Mouse (Mus musculus) limb, embryonic 14.5 days (tissue): ENCODE measurements around the gene Klhl36. TPM values are rescaled to one million over a fixed set of nuclear protein-coding genes. Genes with fewer than 3 reads are reported as not detected.

Experiments
- ATAC-seq: fragments of 200-750 bp; cut with Nextera tagmentation; 2 replicates; pipeline ENCODE4 v1.8.0; 2017; ENCODE audit warnings: low read depth, moderate number of reproducible peaks, moderate TSS enrichment; ENCODE audit not compliant: low FRiP score
- DNase-seq: peaks from one replicate; pipeline ENCODE4 v3.0.0-alpha.2; 2015; ENCODE audit warnings: low spot score
- H3K27ac ChIP-seq: fragments of 300-500 bp; sonication (generic); replicated peaks from 2 replicates; pipeline ENCODE4 v1.5.1; 2014; ENCODE audit warnings: low read depth, mild to moderate bottlenecking, low read length, moderate library complexity, mixed read lengths
- H3K27me3 ChIP-seq: fragments of 300-500 bp; sonication (generic); 2 replicates; pipeline ENCODE4 v1.6.1; 2014; ENCODE audit warnings: low read length, mixed read lengths; ENCODE audit not compliant: control insufficient read depth, insufficient read depth
- H3K36me3 ChIP-seq: fragments of 300-500 bp; sonication (generic); 2 replicates; pipeline ENCODE4 v1.6.1; 2014; ENCODE audit warnings: mild to moderate bottlenecking, low read length, moderate library complexity, mixed read lengths; ENCODE audit not compliant: control insufficient read depth, insufficient read depth
- H3K4me1 ChIP-seq: fragments of 300-500 bp; sonication (generic); 2 replicates; pipeline ENCODE4 v1.6.1; 2014; ENCODE audit warnings: antibody characterized with exemption, low read length, mixed read lengths; ENCODE audit not compliant: control insufficient read depth, insufficient read depth
- H3K4me2 ChIP-seq: fragments of 300-500 bp; sonication (generic); replicated peaks from 2 replicates; pipeline ENCODE4 v1.6.1; 2014; ENCODE audit warnings: low read depth, mild to moderate bottlenecking, low read length, moderate library complexity; ENCODE audit not compliant: severe bottlenecking
- H3K4me3 ChIP-seq: fragments of 300-500 bp; sonication (generic); replicated peaks from 2 replicates; pipeline ENCODE4 v1.5.1; 2014; ENCODE audit warnings: low read length
- H3K9ac ChIP-seq: fragments of 300-500 bp; sonication (generic); 2 replicates; pipeline ENCODE4 v1.6.1; 2014; ENCODE audit warnings: mild to moderate bottlenecking, low read depth, low read length, moderate library complexity; ENCODE audit not compliant: severe bottlenecking
- H3K9me3 ChIP-seq: fragments of 300-500 bp; sonication (generic); 2 replicates; pipeline ENCODE4 v1.6.1; 2016; ENCODE audit warnings: low read length; ENCODE audit not compliant: control insufficient read depth
- POLR2A ChIP-seq: fragments of 200-500 bp; IDR thresholded peaks from 2 replicates; pipeline ENCODE4 v1.8.0; 2012; ENCODE audit warnings: inconsistent platforms, mild to moderate bottlenecking, moderate library complexity, borderline replicate concordance; ENCODE audit not compliant: insufficient read depth, insufficient read length; ENCODE audit errors: extremely low read depth
- WGBS: fragments of 180-500 bp; shearing (Covaris S2); extraction: QIAGEN DNeasy Blood & Tissue Kit; methylation state at CpG from one replicate; pipeline ENCODE4 v1.1.7; 2014; 5-methylcytosine and 5-hydroxymethylcytosine counted together
- polyA plus RNA-seq, 2 experiments: library from polyadenylated mRNA; depleted of rRNA in 1 of 2; stranded (reverse) in 1 of 2; unstranded in 1 of 2; fragments of >200 nt; fragmentation: Nextera tagmentation in 1 of 2; extraction: Ambion mirVana in 1 of 2; gene quantifications; 2 replicates each; pipeline versions ENCODE4 v1.2.1 to v1.2.3; 2012 to 2014

The Klhl36 gene
- polyA plus RNA-seq, 2 experiments, result 9.1 to 12.1 TPM

- Histone ChIP-seq H3K4me3 (no peak overlapping the region), H3K9ac (no peak overlapping the region), H3K27ac (no peak overlapping the region), H3K9me3 (no peaks in the 10 kb centered on the region), H3K4me1 (no peaks in the 10 kb centered on the region), H3K36me3 (no peaks in the 10 kb centered on the region), H3K27me3 (peaks cover 14% of the 10 kb centered on the region), H3K4me2 (no peak overlapping the region)
- 74% methylated on average over 4 of the region's 4 CpGs for WGBS
- ATAC-seq, result no peak
- TF ChIP-seq POLR2A, result no peak
- DNase-seq, result no peak
Observed at GRCm38 (mm10) chr8:119897069-119897468, 35.0 kb downstream of the Klhl36 start.

DNA sequence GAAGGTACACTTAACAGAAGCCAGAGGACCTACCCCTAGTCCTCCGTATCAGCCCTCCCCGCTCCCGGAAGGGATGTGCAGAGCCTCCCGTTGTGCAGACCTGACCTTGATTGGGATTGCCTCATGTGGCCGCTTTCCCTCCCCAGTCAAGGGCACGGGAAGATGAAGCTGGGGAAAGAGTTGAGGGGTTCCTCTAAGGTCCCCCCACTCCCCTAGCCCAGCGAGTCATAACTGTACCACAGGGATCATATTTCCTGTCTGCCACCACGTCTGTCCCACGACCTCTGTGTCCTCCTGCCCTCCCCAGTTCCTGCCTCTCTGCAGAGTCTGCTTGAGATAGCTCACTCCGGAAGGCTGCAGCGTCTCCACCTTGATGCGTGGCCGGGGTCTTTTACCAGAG, 35.9 kb downstream of the Klhl36 start:
- H3K4me1 ChIP-seq, result no peaks in the 10 kb centered on the region
- no peak overlapping the region for H3K4me2 ChIP-seq
- no peak overlapping the region for H3K4me3 ChIP-seq
- DNase-seq, result no peak
- peaks cover 14% of the 10 kb centered on the region for H3K27me3 ChIP-seq
- no peaks in the 10 kb centered on the region for H3K9me3 ChIP-seq
- TF ChIP-seq POLR2A, result no peak
- ATAC-seq, result no peak
- no peaks in the 10 kb centered on the region for H3K36me3 ChIP-seq
- no peak overlapping the region for H3K27ac ChIP-seq
- 18% methylated on average over 13 of the region's 13 CpGs for WGBS
- no peak overlapping the region for H3K9ac ChIP-seq

- Histone ChIP-seq H3K9ac (no peak overlapping the region), H3K4me1 (no peaks in the 10 kb centered on the region), H3K4me3 (no peak overlapping the region), H3K36me3 (no peaks in the 10 kb centered on the region), H3K9me3 (no peaks in the 10 kb centered on the region), H3K4me2 (no peak overlapping the region), H3K27me3 (peaks cover 14% of the 10 kb centered on the region), H3K27ac (no peak overlapping the region)
- 81% methylated on average over 3 of the region's 3 CpGs for WGBS
- ATAC-seq (no peak), DNase-seq (no peak)
- no peak for TF ChIP-seq POLR2A
Observed at GRCm38 (mm10) chr8:119901349-119901748, 39.3 kb downstream of the Klhl36 start.

DNA sequence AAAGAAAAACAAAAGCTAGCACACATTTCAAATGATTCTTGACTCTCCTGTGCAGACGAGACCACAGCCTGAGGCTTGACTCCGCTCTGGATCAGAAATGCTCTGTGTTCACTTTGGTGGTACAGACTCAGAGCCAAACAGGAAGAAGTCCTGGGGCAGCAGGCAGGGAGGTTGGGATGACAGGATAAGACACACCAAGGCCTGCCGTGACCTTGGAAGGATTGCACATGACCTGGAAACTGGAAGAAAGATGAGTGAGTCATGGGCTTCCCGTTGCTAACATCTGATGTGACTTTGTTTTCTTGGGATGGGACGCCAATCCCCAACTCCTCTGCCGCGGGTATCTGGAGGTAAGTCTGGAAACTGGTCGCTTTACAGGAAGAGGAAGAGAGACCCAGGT, 39.9 kb downstream of the Klhl36 start:
- H3K4me1 ChIP-seq, result no peaks in the 10 kb centered on the region
- DNase-seq, result no peak
- 67% methylated on average over 8 of the region's 8 CpGs for WGBS
- no peak for TF ChIP-seq POLR2A
- H3K4me3 ChIP-seq, result no peak overlapping the region
- H3K27me3 ChIP-seq, result peaks cover 13% of the 10 kb centered on the region
- no peak for ATAC-seq
- H3K9me3 ChIP-seq, result no peaks in the 10 kb centered on the region
- no peak overlapping the region for H3K27ac ChIP-seq
- no peak overlapping the region for H3K4me2 ChIP-seq
- no peak overlapping the region for H3K9ac ChIP-seq
- no peaks in the 10 kb centered on the region for H3K36me3 ChIP-seq

DNA sequence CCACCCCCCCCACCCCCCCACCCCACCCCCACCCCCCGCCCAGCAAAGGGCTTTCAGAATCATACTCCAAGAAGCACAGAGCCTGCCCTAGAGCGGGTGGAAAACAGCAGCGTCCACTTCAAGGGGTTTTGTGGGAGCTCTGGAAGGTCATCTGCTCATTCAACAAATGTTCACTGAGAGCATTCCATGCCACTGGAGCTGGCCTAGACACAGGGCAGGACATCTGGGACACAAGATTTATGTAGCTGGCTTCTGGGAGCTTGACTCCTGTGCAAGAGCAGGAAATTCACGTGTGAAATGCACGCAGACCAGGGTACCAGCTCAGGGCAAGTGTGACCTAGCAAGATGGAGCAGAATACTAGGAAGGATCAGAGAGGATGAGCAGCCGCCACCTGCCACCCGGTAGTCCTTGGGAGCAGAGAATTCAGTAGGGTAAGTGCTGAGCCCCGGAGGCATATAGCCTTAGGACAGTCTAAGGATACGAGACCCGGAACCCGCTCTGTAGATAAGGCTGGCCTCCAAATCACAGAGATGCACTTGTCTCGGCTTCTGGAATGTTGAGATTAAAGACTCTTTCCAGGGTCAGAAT, 42.4 kb downstream of the Klhl36 start:
- Histone ChIP-seq H3K27me3 (no peaks in the 10 kb centered on the region), H3K9ac (no peak overlapping the region), H3K9me3 (no peaks in the 10 kb centered on the region), H3K27ac (no peak overlapping the region), H3K4me1 (no peaks in the 10 kb centered on the region), H3K4me3 (no peak overlapping the region), H3K36me3 (no peaks in the 10 kb centered on the region), H3K4me2 (no peak overlapping the region)
- WGBS, result 42% methylated on average over 12 of the region's 12 CpGs
- ATAC-seq (no peak), DNase-seq (no peak)
- no peak for TF ChIP-seq POLR2A

DNA sequence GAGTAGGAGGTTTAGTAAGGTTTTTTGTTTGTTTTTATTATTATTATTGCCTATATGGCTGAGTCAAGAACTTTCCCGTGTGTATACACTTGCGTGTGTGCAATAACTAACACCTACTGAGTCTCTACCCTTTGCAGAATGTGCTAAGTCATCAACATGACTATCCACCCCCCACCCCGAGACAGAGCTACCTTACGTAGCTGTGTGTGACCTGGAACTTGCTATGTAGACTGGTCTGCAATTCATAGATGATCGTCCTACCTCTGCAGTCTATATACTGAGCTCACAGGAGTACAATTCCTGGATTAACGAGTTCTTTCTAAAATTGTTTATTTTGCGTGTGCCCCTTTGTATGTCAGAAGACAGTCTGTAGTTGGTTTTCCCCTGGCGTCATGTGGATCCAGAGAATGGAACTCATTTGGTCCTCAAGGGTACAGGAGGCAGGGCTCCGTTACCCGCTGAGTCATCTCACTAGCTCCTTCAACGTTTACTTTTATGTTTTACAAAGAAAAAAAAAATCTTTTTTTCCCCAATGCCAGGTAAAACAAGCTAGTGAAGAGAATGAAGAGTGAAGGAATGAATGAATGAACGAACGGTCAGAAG, 48.0 kb downstream of the Klhl36 start, which contains the start of gene Usp10:
Gene Usp10, plus strand, starts transcription at position 417 of the 603 bp plus-strand sequence.
- H3K4me3 ChIP-seq, result peak within 1 kb of the TSS; percentile 82
- H3K4me2 ChIP-seq, result peak within 1 kb of the TSS; percentile 92
- H3K27ac ChIP-seq, result peak within 1 kb of the TSS; percentile 93
- ATAC-seq, result no peak
- no peak for DNase-seq
- H3K9me3 ChIP-seq, result no peaks in the 10 kb centered on the region
- peaks cover 5% of the 10 kb centered on the region; the same call in 1 of the 2 replicates for H3K27me3 ChIP-seq
- peaks cover 23% of the 10 kb centered on the region for H3K4me1 ChIP-seq
- no peaks in the 10 kb centered on the region for H3K36me3 ChIP-seq
- no peak for TF ChIP-seq POLR2A
- H3K9ac ChIP-seq, result peak within 1 kb of the TSS; percentile 86
- WGBS, result 29% methylated on average over 13 of the region's 13 CpGs
